Mouse (Mus musculus) ES-Bruce4 (cell line): Measurements from ENCODE around the gene Lin9.

Experiments used
- CTCF ChIP-seq: IDR thresholded peaks from one replicate; pipeline ENCODE4 v1.8.1; 2011; ENCODE audit warnings: low read depth, low read length
- POLR2A ChIP-seq: IDR thresholded peaks from one replicate; pipeline ENCODE4 v1.8.1; 2011; ENCODE audit warnings: low read length; ENCODE audit not compliant: insufficient read depth

DNA sequence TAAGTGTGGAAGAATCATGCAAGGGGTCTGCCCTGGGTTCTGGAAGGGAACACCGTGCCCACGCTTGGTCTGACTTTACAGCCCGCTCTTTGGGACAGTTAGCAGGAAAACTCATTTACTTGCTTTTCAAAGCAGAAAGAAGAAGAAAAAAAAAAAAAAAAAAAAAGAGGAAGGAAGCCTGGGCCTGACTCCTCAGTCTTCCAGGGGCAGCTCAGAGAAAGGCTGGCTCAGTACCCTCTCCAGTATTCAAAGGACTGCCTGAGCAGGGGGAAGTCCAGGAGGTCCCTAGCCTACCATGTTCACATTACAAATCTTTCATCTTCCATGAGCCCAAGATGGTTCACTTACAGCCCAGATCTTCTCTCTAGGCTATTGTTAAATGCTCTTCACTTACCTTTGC is 24.2 kb upstream of the Lin9 start:
- no peak for TF ChIP-seq CTCF
- no peak for TF ChIP-seq POLR2A
